8 mouse cellular contexts compared by ENCODE assay signal in genomic region chr5:125128939-125129385, GRCm38 (mm10). TPM values are rescaled to one million over a fixed set of nuclear protein-coding genes. Genes with fewer than 3 reads are reported as not detected.
A peak's percentile ranks its signal among the peaks of the same experiment; 100 is the strongest.
DNase-seq lines count a peak whose midpoint lies in the region; ATAC-seq and TF ChIP-seq lines count a peak whose summit lies in the region.

No protein-coding gene starts in this region.

- no peak for ATAC-seq in lung, postnatal 0 days
- peak; percentile 57 for ATAC-seq in forebrain, embryonic 16.5 days
- no peak; the same call in 1 of the 2 replicates for ATAC-seq in neural tube, embryonic 13.5 days (ENCODE audit: low read depth)

- H3K9ac ChIP-seq in lung, postnatal 0 days (replicated peaks; ENCODE audit: low read depth), result no peak overlapping the region
- H3K9ac ChIP-seq in forebrain, embryonic 16.5 days (replicated peaks; ENCODE audit: low read depth, low read length), result peak overlapping the region; percentile 11; the same call in 1 of the 2 replicates
- H3K9ac ChIP-seq in neural tube, embryonic 13.5 days, result peak overlapping the region; percentile 47; the same call in 1 of the 2 replicates

- no peak for TF ChIP-seq EP300 in lung, postnatal 0 days (IDR thresholded peaks at IDR 0.05)

- H3K36me3 ChIP-seq in lung, postnatal 0 days (ENCODE audit: insufficient read depth, low read length), result no peaks in the 10 kb centered on the region
- no peaks in the 10 kb centered on the region for H3K36me3 ChIP-seq in forebrain, embryonic 16.5 days (ENCODE audit: control insufficient read depth, insufficient read depth)
- H3K36me3 ChIP-seq in neural tube, embryonic 13.5 days, result no peaks in the 10 kb centered on the region

- H3K4me2 ChIP-seq in lung, postnatal 0 days (replicated peaks; ENCODE audit: low read depth, low read length), result no peak overlapping the region
- no peak overlapping the region for H3K4me2 ChIP-seq in forebrain, embryonic 16.5 days (ENCODE audit: low read length)
- no peak overlapping the region for H3K4me2 ChIP-seq in neural tube, embryonic 13.5 days

- DNase-seq in heart, adult 11 months, result peak; percentile 93
- DNase-seq in heart, adult 8-10 months (ENCODE audit: low spot score), result no peak
- no peak for DNase-seq in lung, postnatal 0 days (ENCODE audit: low spot score)
- no peak for DNase-seq in lung, postnatal 14 days
- no peak for DNase-seq in spleen, postnatal 10 days (ENCODE audit: low spot score in 2 of 2)
- DNase-seq in ovary, adult 18-20 months (ENCODE audit: low spot score), result no peak

- H3K4me1 ChIP-seq in lung, postnatal 0 days (ENCODE audit: insufficient read depth, low read depth, low read length), result peaks cover 36% of the 10 kb centered on the region; the same call in 1 of the 2 replicates
- peaks cover 63% of the 10 kb centered on the region for H3K4me1 ChIP-seq in forebrain, embryonic 16.5 days (replicated peaks; ENCODE audit: control insufficient read depth, insufficient read depth, low read length)
- H3K4me1 ChIP-seq in neural tube, embryonic 13.5 days (replicated peaks), result peaks cover 94% of the 10 kb centered on the region

- H3K27me3 ChIP-seq in lung, postnatal 0 days (replicated peaks; ENCODE audit: insufficient read depth, low read length), result no peaks in the 10 kb centered on the region
- no peaks in the 10 kb centered on the region for H3K27me3 ChIP-seq in forebrain, embryonic 16.5 days (replicated peaks; ENCODE audit: control insufficient read depth, insufficient read depth, low read length)
- H3K27me3 ChIP-seq in neural tube, embryonic 13.5 days, result no peaks in the 10 kb centered on the region

- peak overlapping the region; percentile 38; the same call in 1 of the 2 replicates for H3K27ac ChIP-seq in lung, postnatal 0 days (ENCODE audit: low read length)
- H3K27ac ChIP-seq in forebrain, embryonic 16.5 days (ENCODE audit: low read length), result peak overlapping the region; percentile 85
- H3K27ac ChIP-seq in neural tube, embryonic 13.5 days (replicated peaks), result peak overlapping the region; percentile 83

- no peak for TF ChIP-seq CTCF in lung, postnatal 0 days (IDR thresholded peaks at IDR 0.05)

- WGBS in lung, postnatal 0 days, result 66% methylated on average over 14 of the region's 14 CpGs
- WGBS in forebrain, embryonic 16.5 days, result 46% methylated on average over 14 of the region's 14 CpGs
- 57% methylated on average over 14 of the region's 14 CpGs for WGBS in neural tube, embryonic 13.5 days

- H3K9me3 ChIP-seq in lung, postnatal 0 days (ENCODE audit: low read length), result no peaks in the 10 kb centered on the region
- H3K9me3 ChIP-seq in forebrain, embryonic 16.5 days (ENCODE audit: control insufficient read depth, low read length), result no peaks in the 10 kb centered on the region
- no peaks in the 10 kb centered on the region for H3K9me3 ChIP-seq in neural tube, embryonic 13.5 days

- H3K4me3 ChIP-seq in lung, postnatal 0 days (ENCODE audit: low read depth, low read length), result no peak overlapping the region
- no peak overlapping the region for H3K4me3 ChIP-seq in forebrain, embryonic 16.5 days (replicated peaks; ENCODE audit: low read length)
- no peak overlapping the region for H3K4me3 ChIP-seq in neural tube, embryonic 13.5 days

RNA-seq across cellular contexts. Expression of gene Ncor2, which starts 50.1 kb away (rescaled TPM):
- total RNA-seq in heart, adult 8-10 months (2022), result 10 to 100 TPM; 81.6 to 92.4 (median 84.5) TPM
- 20.2 and 23.9 TPM in 2 replicates for polyA plus RNA-seq in lung, postnatal 0 days (2015; fragmentation: Nextera tagmentation; extraction: Ambion mirVana)
- polyA plus RNA-seq in forebrain, embryonic 16.5 days (2015; fragmentation: Nextera tagmentation; extraction: Ambion mirVana), result 26.5 and 27.1 TPM in 2 replicates
- polyA plus RNA-seq in neural tube, embryonic 13.5 days (2015; fragmentation: Nextera tagmentation; extraction: Ambion mirVana), result 29.2 and 30.4 TPM in 2 replicates
